Mouse (Mus musculus): Measurements from ENCODE around the gene Erich3. TPM values are rescaled to one million over a fixed set of nuclear protein-coding genes. Genes with fewer than 3 reads are reported as not detected.
A peak's percentile ranks its signal among the peaks of the same experiment; 100 is the strongest.
"Not testable (repeated sequence)": the region's sequence is repeated elsewhere in the genome, so short reads cannot be mapped to it uniquely, and the experiment has no call there.

Gene Erich3
- 0.08 and 0.12 TPM in 2 replicates for polyA plus RNA-seq (2015; fragmentation: Nextera tagmentation; extraction: Ambion mirVana)

DNA sequence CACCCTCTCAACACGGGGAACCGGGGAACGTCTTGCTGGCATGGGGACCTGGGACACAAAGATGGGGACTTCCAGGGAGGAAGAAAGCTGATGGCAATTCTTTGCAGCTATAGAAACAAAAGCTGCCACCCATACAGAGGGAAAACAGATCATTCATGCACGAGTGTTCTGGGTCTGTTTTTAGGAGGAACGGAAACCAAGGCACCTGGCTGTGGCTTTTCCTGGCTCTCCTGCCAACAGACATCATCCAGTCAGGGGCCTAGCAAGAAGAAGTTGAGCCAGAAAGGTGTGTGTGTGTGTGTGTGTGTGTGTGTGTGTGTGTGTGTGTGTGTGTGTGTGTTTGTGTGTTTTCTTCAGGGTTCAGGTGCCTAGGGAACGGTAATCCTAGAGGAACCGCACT, at the start of gene Erich3:
Erich3 (plus strand) TSS at position 315 of the 400 bp plus-strand sequence.
- 51% methylated on average over 7 of the region's 7 CpGs for whole genome bisulfite sequencing
- Histone ChIP-seq H3K9ac (ENCODE audit: low read depth, low read length) (no peak within 1 kb of the TSS), H3K4me1 (replicated peaks; ENCODE audit: control insufficient read depth, insufficient read depth, low read length) (no peaks in the 10 kb centered on the region), H3K4me2 (replicated peaks; ENCODE audit: low read depth) (peak within 1 kb of the TSS; percentile 56), H3K9me3 (ENCODE audit: control insufficient read depth) (no peaks in the 10 kb centered on the region), H3K27ac (ENCODE audit: low read depth, low read length) (no peak within 1 kb of the TSS), H3K4me3 (ENCODE audit: low read depth, low read length) (0 out of 2 replicates have a peak within 1 kb of the TSS, but pooled peaks have one; percentile 9), H3K27me3 (replicated peaks; ENCODE audit: control insufficient read depth, insufficient read depth, low read length) (peaks cover 15% of the 10 kb centered on the region; the same call in 1 of the 2 replicates), H3K36me3 (ENCODE audit: control insufficient read depth, insufficient read depth) (no peaks in the 10 kb centered on the region)
- no peak for ATAC-seq
- TF ChIP-seq CTCF (IDR thresholded peaks at IDR 0.05; ENCODE audit: low read depth): no peak

GRCm38 (mm10) chr3:154614771-154615170, 48.9 kb upstream of the Erich3 start:
- H3K4me1 ChIP-seq (replicated peaks; ENCODE audit: control insufficient read depth, insufficient read depth, low read length): no peaks in the 10 kb centered on the region
- no peaks in the 10 kb centered on the region for H3K9me3 ChIP-seq (ENCODE audit: control insufficient read depth)
- H3K9ac ChIP-seq (ENCODE audit: low read depth, low read length): no peak overlapping the region
- 95% methylated on average over 8 of the region's 8 CpGs for WGBS
- ATAC-seq: no peak
- peaks cover 38% of the 10 kb centered on the region for H3K36me3 ChIP-seq (ENCODE audit: control insufficient read depth, insufficient read depth)
- H3K27me3 ChIP-seq (replicated peaks; ENCODE audit: control insufficient read depth, insufficient read depth, low read length): no peaks in the 10 kb centered on the region
- no peak overlapping the region for H3K4me3 ChIP-seq (ENCODE audit: low read depth, low read length)
- no peak overlapping the region for H3K4me2 ChIP-seq (replicated peaks; ENCODE audit: low read depth)
- no peak for TF ChIP-seq CTCF (IDR thresholded peaks at IDR 0.05; ENCODE audit: low read depth)
- no peak overlapping the region for H3K27ac ChIP-seq (ENCODE audit: low read depth, low read length)

GRCm38 (mm10) chr3:154615304-154615703, 48.4 kb upstream of the Erich3 start:
- TF ChIP-seq CTCF (IDR thresholded peaks at IDR 0.05; ENCODE audit: low read depth): no peak
- WGBS: 92% methylated on average over 7 of the region's 7 CpGs

DNA sequence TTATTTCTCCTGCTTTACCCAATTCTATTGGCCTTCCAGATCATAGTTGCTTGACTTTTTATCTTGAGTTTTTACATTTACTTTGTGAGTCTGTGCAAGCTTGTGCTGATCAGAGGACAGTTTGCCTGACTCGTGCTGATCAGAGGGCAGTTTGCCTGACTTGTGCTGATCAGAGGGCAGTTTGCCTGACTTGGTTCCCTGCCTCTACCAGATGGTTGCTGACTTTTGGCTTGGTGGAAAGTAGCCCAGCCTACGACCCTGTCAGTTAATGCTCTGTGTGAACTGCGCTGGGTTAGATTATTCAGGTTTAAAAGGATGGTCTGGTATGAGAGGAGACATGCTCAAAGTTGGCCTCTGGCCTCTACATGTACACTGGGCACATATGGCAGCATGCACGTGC, 47.6 kb upstream of the Erich3 start:
- H3K4me3 ChIP-seq (ENCODE audit: low read depth, low read length): no peak overlapping the region
- H3K27me3 ChIP-seq (replicated peaks; ENCODE audit: control insufficient read depth, insufficient read depth, low read length): no peaks in the 10 kb centered on the region
- peaks cover 46% of the 10 kb centered on the region for H3K36me3 ChIP-seq (ENCODE audit: control insufficient read depth, insufficient read depth)
- 90% methylated on average over 4 of the region's 4 CpGs for WGBS
- H3K4me2 ChIP-seq (replicated peaks; ENCODE audit: low read depth): no peak overlapping the region
- H3K9me3 ChIP-seq (ENCODE audit: control insufficient read depth): no peaks in the 10 kb centered on the region
- no peak for TF ChIP-seq CTCF (IDR thresholded peaks at IDR 0.05; ENCODE audit: low read depth)
- no peaks in the 10 kb centered on the region for H3K4me1 ChIP-seq (replicated peaks; ENCODE audit: control insufficient read depth, insufficient read depth, low read length)
- no peak overlapping the region for H3K27ac ChIP-seq (ENCODE audit: low read depth, low read length)
- ATAC-seq: no peak
- no peak overlapping the region for H3K9ac ChIP-seq (ENCODE audit: low read depth, low read length)

More at GRCm38 (mm10) chr3:154615304-154615703, 48.4 kb upstream of the Erich3 start:
- Histone ChIP-seq H3K4me2 (replicated peaks; ENCODE audit: low read depth) (no peak overlapping the region), H3K9me3 (ENCODE audit: control insufficient read depth) (no peaks in the 10 kb centered on the region), H3K27me3 (replicated peaks; ENCODE audit: control insufficient read depth, insufficient read depth, low read length) (no peaks in the 10 kb centered on the region), H3K9ac (ENCODE audit: low read depth, low read length) (no peak overlapping the region), H3K4me1 (replicated peaks; ENCODE audit: control insufficient read depth, insufficient read depth, low read length) (no peaks in the 10 kb centered on the region), H3K27ac (ENCODE audit: low read depth, low read length) (no peak overlapping the region), H3K4me3 (ENCODE audit: low read depth, low read length) (no peak overlapping the region), H3K36me3 (ENCODE audit: control insufficient read depth, insufficient read depth) (peaks cover 43% of the 10 kb centered on the region)
- ATAC-seq: no peak

DNA sequence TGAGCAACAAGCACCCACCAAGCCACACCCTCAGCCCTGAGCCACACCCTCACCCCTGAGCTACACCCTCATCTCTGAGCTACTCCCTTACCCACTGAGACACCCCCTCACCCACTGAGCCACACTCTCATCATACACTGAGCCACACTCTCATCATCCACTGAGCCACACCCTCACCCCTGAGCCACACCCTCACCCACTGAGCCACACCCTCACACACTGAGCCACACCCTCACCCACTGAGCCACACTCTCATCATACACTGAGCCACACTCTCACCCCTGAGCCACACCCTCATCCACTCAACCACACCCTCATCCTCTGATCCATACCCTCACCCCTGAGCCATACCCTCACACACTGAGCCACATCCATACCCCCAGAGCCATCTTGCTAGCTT, 35.4 kb upstream of the Erich3 start:
- H3K4me1 ChIP-seq (replicated peaks; ENCODE audit: control insufficient read depth, insufficient read depth, low read length): no peaks in the 10 kb centered on the region
- TF ChIP-seq CTCF (IDR thresholded peaks at IDR 0.05; ENCODE audit: low read depth): no peak
- no peak overlapping the region for H3K9ac ChIP-seq (ENCODE audit: low read depth, low read length)
- no peak for ATAC-seq
- H3K4me3 ChIP-seq (ENCODE audit: low read depth, low read length): no peak overlapping the region
- 0 out of 2 replicates have a peak, but pooled peaks cover 3% of the 10 kb centered on the region for H3K36me3 ChIP-seq (ENCODE audit: control insufficient read depth, insufficient read depth)
- H3K27me3 ChIP-seq (replicated peaks; ENCODE audit: control insufficient read depth, insufficient read depth, low read length): no peaks in the 10 kb centered on the region
- no peak overlapping the region for H3K27ac ChIP-seq (ENCODE audit: low read depth, low read length)
- H3K4me2 ChIP-seq (replicated peaks; ENCODE audit: low read depth): no peak overlapping the region
- no peaks in the 10 kb centered on the region for H3K9me3 ChIP-seq (ENCODE audit: control insufficient read depth)

GRCm38 (mm10) chr3:154631281-154631680, 32.4 kb upstream of the Erich3 start:
- H3K27me3 ChIP-seq (replicated peaks; ENCODE audit: control insufficient read depth, insufficient read depth, low read length); H3K36me3 ChIP-seq (ENCODE audit: control insufficient read depth, insufficient read depth); H3K9me3 ChIP-seq (ENCODE audit: control insufficient read depth); H3K4me1 ChIP-seq (replicated peaks; ENCODE audit: control insufficient read depth, insufficient read depth, low read length); H3K27ac ChIP-seq (ENCODE audit: low read depth, low read length); H3K9ac ChIP-seq (ENCODE audit: low read depth, low read length); H3K4me2 ChIP-seq (replicated peaks; ENCODE audit: low read depth); ATAC-seq; H3K4me3 ChIP-seq (ENCODE audit: low read depth, low read length): not testable (repeated sequence)
- WGBS: 74% methylated on average over 2 of the region's 2 CpGs

DNA sequence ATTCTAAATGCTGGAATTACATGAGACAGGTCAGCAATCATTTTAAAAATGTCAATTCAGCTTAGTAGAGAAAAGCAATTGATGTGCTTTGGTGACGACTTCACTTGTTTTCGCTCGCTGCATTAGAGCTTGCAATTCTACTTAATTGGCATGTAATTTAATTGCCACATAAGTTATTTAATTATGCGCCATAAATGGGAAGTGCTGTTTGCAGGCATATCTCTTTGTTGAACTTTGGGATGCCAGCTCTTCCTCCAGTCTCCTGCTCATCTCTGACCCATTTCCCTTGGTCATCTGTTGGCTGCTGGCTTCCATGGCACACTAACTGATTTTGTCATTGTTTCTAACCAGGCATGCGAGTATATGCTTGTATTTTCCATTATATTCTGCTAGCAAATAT, 30.6 kb upstream of the Erich3 start:
- H3K9me3 ChIP-seq (ENCODE audit: control insufficient read depth): no peaks in the 10 kb centered on the region
- H3K36me3 ChIP-seq (ENCODE audit: control insufficient read depth, insufficient read depth): no peaks in the 10 kb centered on the region
- no peak for ATAC-seq
- H3K9ac ChIP-seq (ENCODE audit: low read depth, low read length): no peak overlapping the region
- 85% methylated on average over 5 of the region's 5 CpGs for WGBS
- TF ChIP-seq CTCF (IDR thresholded peaks at IDR 0.05; ENCODE audit: low read depth): no peak
- H3K27me3 ChIP-seq (replicated peaks; ENCODE audit: control insufficient read depth, insufficient read depth, low read length): no peaks in the 10 kb centered on the region
- no peak overlapping the region for H3K27ac ChIP-seq (ENCODE audit: low read depth, low read length)
- no peak overlapping the region for H3K4me2 ChIP-seq (replicated peaks; ENCODE audit: low read depth)
- no peaks in the 10 kb centered on the region for H3K4me1 ChIP-seq (replicated peaks; ENCODE audit: control insufficient read depth, insufficient read depth, low read length)
- no peak overlapping the region for H3K4me3 ChIP-seq (ENCODE audit: low read depth, low read length)

Measured in intestine, postnatal 0 days (tissue).